Mouse (Mus musculus) liver, postnatal 0 days (tissue): ENCODE results near the gene Pank1. TPM values are rescaled to one million over a fixed set of nuclear protein-coding genes. Genes with fewer than 3 reads are reported as not detected.
A peak's percentile ranks its signal among the peaks of the same experiment; 100 is the strongest.

Experiments
- ATAC-seq: fragments of 200-750 bp; cut with Nextera tagmentation; 2 replicates; pipeline ENCODE4 v1.8.0; 2017; ENCODE audit warnings: mild to moderate bottlenecking, moderate library complexity
- DNase-seq: peaks from one replicate; pipeline ENCODE4 v3.0.0-alpha.2; 2016
- H3K27ac ChIP-seq: fragments of 300-500 bp; sonication (generic); 2 replicates; pipeline ENCODE4 v1.5.1; 2014; ENCODE audit warnings: antibody characterized with exemption, moderate library complexity, mild to moderate bottlenecking, low read depth
- H3K27me3 ChIP-seq: fragments of 300-500 bp; sonication (generic); 2 replicates; pipeline ENCODE4 v1.6.1; 2014; ENCODE audit warnings: low read length, control low read depth, mixed read lengths; ENCODE audit not compliant: insufficient read depth
- H3K36me3 ChIP-seq: fragments of 300-500 bp; sonication (generic); replicated peaks from 2 replicates; pipeline ENCODE4 v1.6.1; 2014; ENCODE audit warnings: mild to moderate bottlenecking, control low read depth, low read length, moderate library complexity, mixed read lengths; ENCODE audit not compliant: insufficient read depth
- H3K4me1 ChIP-seq: fragments of 300-500 bp; sonication (generic); 2 replicates; pipeline ENCODE4 v1.6.1; 2014; ENCODE audit warnings: antibody characterized with exemption, mild to moderate bottlenecking, control low read depth; ENCODE audit not compliant: insufficient read depth
- H3K4me2 ChIP-seq: fragments of 300-500 bp; sonication (generic); 2 replicates; pipeline ENCODE4 v1.6.1; 2014; ENCODE audit warnings: low read depth, mild to moderate bottlenecking, low read length, moderate library complexity, mixed read lengths
- H3K4me3 ChIP-seq: fragments of 300-500 bp; sonication (generic); 2 replicates; pipeline ENCODE4 v1.5.1; 2014; ENCODE audit warnings: low read depth, low read length
- H3K9ac ChIP-seq: fragments of 300-500 bp; sonication (generic); replicated peaks from 2 replicates; pipeline ENCODE4 v1.6.1; 2014; ENCODE audit warnings: mild to moderate bottlenecking, moderate library complexity
- H3K9me3 ChIP-seq: fragments of 300-500 bp; sonication (generic); 2 replicates; pipeline ENCODE4 v1.6.1; 2016; ENCODE audit warnings: mild to moderate bottlenecking, control low read depth, low read length, mixed read lengths
- CTCF ChIP-seq: sonication (generic); IDR thresholded peaks from 2 replicates; pipeline ENCODE4 v1.5.1; 2016; ENCODE audit warnings: antibody characterized with exemption, low read depth
- EP300 ChIP-seq: IDR thresholded peaks from 2 replicates; pipeline ENCODE4 v1.6.1; 2016; ENCODE audit warnings: antibody characterized with exemption, low read depth, mild to moderate bottlenecking
- WGBS: fragments of 180-500 bp; shearing (Covaris S2); extraction: QIAGEN DNeasy Blood & Tissue Kit; methylation state at CpG from one replicate; pipeline ENCODE4 v1.1.7; 2014; ENCODE audit not compliant: insufficient replicate concordance; 5-methylcytosine and 5-hydroxymethylcytosine counted together
- polyA plus RNA-seq: library from polyadenylated mRNA; unstranded; fragments of >200 nt; fragmentation: Nextera tagmentation; extraction: Ambion mirVana; gene quantifications from 2 replicates; pipeline ENCODE4 v1.2.1, GENCODE M21; 2015

The Pank1 gene
- polyA plus RNA-seq, 1 experiment from 2014 or later, result 44.5 TPM

GRCm38 (mm10) chr19:34920066-34920465, 40.8 kb upstream of the Pank1 start:
- no peak for DNase-seq
- no peaks in the 10 kb centered on the region for H3K9me3 ChIP-seq
- no peak overlapping the region for H3K4me3 ChIP-seq
- WGBS, result 84% methylated on average over 4 of the region's 4 CpGs
- no peak for ATAC-seq
- peaks cover 1% of the 10 kb centered on the region; the same call in 1 of the 2 replicates for H3K36me3 ChIP-seq
- no peak overlapping the region for H3K9ac ChIP-seq
- no peaks in the 10 kb centered on the region for H3K27me3 ChIP-seq
- H3K4me1 ChIP-seq, result no peaks in the 10 kb centered on the region; the same call in 1 of the 2 replicates
- no peak for TF ChIP-seq EP300
- H3K27ac ChIP-seq, result no peak overlapping the region
- no peak overlapping the region for H3K4me2 ChIP-seq

- no peaks in the 10 kb centered on the region for H3K9me3 ChIP-seq
- H3K9ac ChIP-seq, result no peak overlapping the region
- H3K36me3 ChIP-seq, result no peaks in the 10 kb centered on the region
- no peaks in the 10 kb centered on the region; the same call in 1 of the 2 replicates for H3K4me1 ChIP-seq
- no peak overlapping the region for H3K4me2 ChIP-seq
- no peak overlapping the region for H3K4me3 ChIP-seq
- DNase-seq (no peak), ATAC-seq (no peak)
- no peaks in the 10 kb centered on the region for H3K27me3 ChIP-seq
- H3K27ac ChIP-seq, result no peak overlapping the region
- TF ChIP-seq EP300, result no peak
- TF ChIP-seq CTCF, result no peak
Measured at GRCm38 (mm10) chr19:34912366-34912765, 33.1 kb upstream of the Pank1 start.

- no peak overlapping the region for H3K9ac ChIP-seq
- H3K36me3 ChIP-seq, result no peaks in the 10 kb centered on the region
- no peak overlapping the region for H3K4me2 ChIP-seq
- H3K4me3 ChIP-seq, result no peak overlapping the region
- WGBS, result 54% methylated on average over 5 of the region's 5 CpGs
- H3K9me3 ChIP-seq, result no peaks in the 10 kb centered on the region
- H3K27ac ChIP-seq, result no peak overlapping the region
- H3K27me3 ChIP-seq, result no peaks in the 10 kb centered on the region
- ATAC-seq, result no peak
- TF ChIP-seq EP300 (no peak), CTCF (no peak)
- H3K4me1 ChIP-seq, result no peaks in the 10 kb centered on the region; the same call in 1 of the 2 replicates
- no peak for DNase-seq
Measured at GRCm38 (mm10) chr19:34906772-34907171, 27.5 kb upstream of the Pank1 start.

- 32% methylated on average over 7 of the region's 7 CpGs for WGBS
- H3K27ac ChIP-seq, result no peak overlapping the region
- H3K9ac ChIP-seq, result no peak overlapping the region
- no peak for TF ChIP-seq EP300
- no peak for TF ChIP-seq CTCF
- no peaks in the 10 kb centered on the region; the same call in 1 of the 2 replicates for H3K4me1 ChIP-seq
- DNase-seq (peak; percentile 17), ATAC-seq (0 out of 2 replicates have a peak, but pooled peaks have one; percentile 17)
- no peak overlapping the region for H3K4me2 ChIP-seq
- no peaks in the 10 kb centered on the region for H3K27me3 ChIP-seq
- no peaks in the 10 kb centered on the region for H3K9me3 ChIP-seq
- no peak overlapping the region for H3K4me3 ChIP-seq
- H3K36me3 ChIP-seq, result no peaks in the 10 kb centered on the region
Measured at GRCm38 (mm10) chr19:34905424-34905823, 26.2 kb upstream of the Pank1 start.

GRCm38 (mm10) chr19:34904032-34904431, 24.8 kb upstream of the Pank1 start:
- Histone ChIP-seq H3K27me3 (no peaks in the 10 kb centered on the region), H3K9ac (no peak overlapping the region), H3K4me1 (no peaks in the 10 kb centered on the region; the same call in 1 of the 2 replicates), H3K4me3 (no peak overlapping the region), H3K9me3 (no peaks in the 10 kb centered on the region), H3K36me3 (no peaks in the 10 kb centered on the region), H3K27ac (no peak overlapping the region), H3K4me2 (no peak overlapping the region)
- WGBS, result 81% methylated on average over 5 of the region's 5 CpGs
- DNase-seq (no peak), ATAC-seq (no peak)
- TF ChIP-seq EP300 (no peak), CTCF (no peak)

- no peaks in the 10 kb centered on the region for H3K36me3 ChIP-seq
- H3K4me1 ChIP-seq, result no peaks in the 10 kb centered on the region
- no peak overlapping the region for H3K9ac ChIP-seq
- H3K9me3 ChIP-seq, result no peaks in the 10 kb centered on the region
- TF ChIP-seq EP300, result no peak
- TF ChIP-seq CTCF, result no peak
- H3K4me2 ChIP-seq, result no peak overlapping the region
- WGBS, result 71% methylated on average over 2 of the region's 2 CpGs
- H3K27me3 ChIP-seq, result no peaks in the 10 kb centered on the region
- ATAC-seq, result no peak
- no peak overlapping the region for H3K27ac ChIP-seq
- no peak overlapping the region for H3K4me3 ChIP-seq
- no peak for DNase-seq
Measured at GRCm38 (mm10) chr19:34901735-34902134, 22.5 kb upstream of the Pank1 start.

- Histone ChIP-seq H3K27me3 (no peaks in the 10 kb centered on the region), H3K27ac (no peak overlapping the region), H3K9me3 (no peaks in the 10 kb centered on the region), H3K4me2 (no peak overlapping the region), H3K4me1 (no peaks in the 10 kb centered on the region), H3K9ac (no peak overlapping the region), H3K36me3 (no peaks in the 10 kb centered on the region), H3K4me3 (no peak overlapping the region)
- 91% methylated on average over 7 of the region's 7 CpGs for WGBS
- no peak for ATAC-seq
- no peak for DNase-seq
- TF ChIP-seq CTCF (no peak), EP300 (no peak)
Measured at GRCm38 (mm10) chr19:34901266-34901665, 22.0 kb upstream of the Pank1 start.
